Mouse (Mus musculus): ENCODE measurements around the gene Psmd14. TPM values are rescaled to one million over a fixed set of nuclear protein-coding genes. Genes with fewer than 3 reads are reported as not detected.

The Psmd14 gene
- polyA plus RNA-seq, 1 experiment from 2014 or later: 94.3 TPM

DNA sequence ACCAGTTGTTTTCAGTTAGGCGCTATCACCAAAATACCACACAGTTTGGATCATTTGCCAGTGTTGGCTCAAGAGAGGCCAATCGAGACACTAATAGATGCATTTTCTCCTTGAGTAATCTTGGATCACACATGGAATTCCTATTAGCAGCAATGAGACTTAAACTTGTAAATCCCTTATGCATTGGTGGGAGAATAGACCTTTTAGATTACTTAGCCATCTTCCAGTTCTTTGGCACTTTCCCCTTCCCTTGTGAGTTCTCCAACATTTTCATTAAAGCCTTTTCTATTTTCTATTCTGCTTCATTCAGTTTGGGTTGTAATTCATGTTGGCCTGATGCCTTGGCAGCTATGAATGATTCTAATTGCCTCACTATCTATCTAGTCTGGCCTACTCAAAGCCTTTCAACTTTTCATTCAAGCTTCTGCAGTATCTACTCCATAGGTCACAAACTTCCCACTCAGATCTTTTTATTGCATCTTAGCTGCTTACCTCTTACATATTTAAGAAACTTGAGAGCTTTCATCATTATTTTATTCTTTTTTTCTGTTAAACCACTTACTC is 125.8 kb downstream of the Psmd14 start:
- Histone ChIP-seq H3K4me3 (ENCODE audit: low read depth, low read length) (no peak overlapping the region), H3K36me3 (ENCODE audit: insufficient read depth, low read length) (no peaks in the 10 kb centered on the region), H3K27me3 (replicated peaks; ENCODE audit: insufficient read depth, low read length) (no peaks in the 10 kb centered on the region), H3K9ac (replicated peaks; ENCODE audit: low read depth) (no peak overlapping the region), H3K27ac (ENCODE audit: low read length) (no peak overlapping the region), H3K9me3 (ENCODE audit: low read length) (no peaks in the 10 kb centered on the region), H3K4me2 (replicated peaks; ENCODE audit: low read depth, low read length) (no peak overlapping the region), H3K4me1 (ENCODE audit: insufficient read depth, low read depth, low read length) (no peaks in the 10 kb centered on the region)
- 78% methylated on average over 2 of the region's 2 CpGs for WGBS
- DNase-seq (ENCODE audit: low spot score): no peak
- no peak for ATAC-seq
- no peak for TF ChIP-seq EP300 (IDR thresholded peaks at IDR 0.05)
- TF ChIP-seq CTCF (IDR thresholded peaks at IDR 0.05): no peak

Small RNAs within 50 kb of the gene (microRNA-seq; reads per million reads assigned to microRNA genes)
- gene Gm22403: not detected

Other genes starting within 250 kb of the Psmd14 start
- 23.9 and 25.4 TPM in 2 replicates for gene Tank, start 133.1 kb upstream of the Psmd14 start, polyA plus RNA-seq (2015; fragmentation: Nextera tagmentation; extraction: Ambion mirVana)
- 0.02 TPM in 1 of 2 replicates, not detected in the other for gene Tbr1, start 91.2 kb downstream of the Psmd14 start, polyA plus RNA-seq (2015; fragmentation: Nextera tagmentation; extraction: Ambion mirVana)

Measured in lung, postnatal 0 days (tissue).